Mouse (Mus musculus) forebrain, postnatal 0 days (tissue): ENCODE data around the gene Alpk1. TPM values are rescaled to one million over a fixed set of nuclear protein-coding genes. Genes with fewer than 3 reads are reported as not detected.
A peak's percentile ranks its signal among the peaks of the same experiment; 100 is the strongest.

Experiments used
- ATAC-seq: fragments of 200-750 bp; cut with Nextera tagmentation; 2 replicates; pipeline ENCODE4 v1.8.0; 2017; ENCODE audit warnings: mild to moderate bottlenecking, moderate library complexity
- DNase-seq: peaks from one replicate; pipeline ENCODE4 v3.0.0-alpha.2; 2015
- H3K27ac ChIP-seq: fragments of 300-500 bp; sonication (generic); 2 replicates; pipeline ENCODE4 v1.5.1; 2014; ENCODE audit warnings: low read depth, mild to moderate bottlenecking, antibody characterized with exemption, low read length, moderate library complexity, mixed read lengths
- H3K27me3 ChIP-seq: fragments of 300-500 bp; sonication (generic); 2 replicates; pipeline ENCODE4 v1.6.1; 2014; ENCODE audit warnings: mild to moderate bottlenecking, low read length, mixed read lengths; ENCODE audit not compliant: insufficient read depth
- H3K36me3 ChIP-seq: fragments of 300-500 bp; sonication (generic); 2 replicates; pipeline ENCODE4 v1.6.1; 2014; ENCODE audit warnings: mild to moderate bottlenecking, moderate library complexity; ENCODE audit not compliant: insufficient read depth
- H3K4me1 ChIP-seq: fragments of 300-500 bp; sonication (generic); 2 replicates; pipeline ENCODE4 v1.6.1; 2014; ENCODE audit warnings: antibody characterized with exemption; ENCODE audit not compliant: insufficient read depth
- H3K4me2 ChIP-seq: fragments of 300-500 bp; sonication (generic); 2 replicates; pipeline ENCODE4 v1.6.1; 2014; ENCODE audit warnings: low read depth, mild to moderate bottlenecking, moderate library complexity
- H3K4me3 ChIP-seq: fragments of 300-500 bp; sonication (generic); 2 replicates; pipeline ENCODE4 v1.5.1; 2014; ENCODE audit warnings: low read depth, low read length, mixed read lengths
- H3K9ac ChIP-seq: fragments of 300-500 bp; sonication (generic); 2 replicates; pipeline ENCODE4 v1.6.1; 2014; ENCODE audit warnings: mild to moderate bottlenecking
- H3K9me3 ChIP-seq: fragments of 300-500 bp; sonication (generic); 2 replicates; pipeline ENCODE4 v1.6.1; 2016; ENCODE audit warnings: low read length
- CTCF ChIP-seq: sonication (generic); IDR thresholded peaks from 2 replicates; pipeline ENCODE4 v1.5.1; 2016; ENCODE audit warnings: antibody characterized with exemption, control low read depth, low read depth
- WGBS: fragments of 180-500 bp; shearing (Covaris S2); extraction: QIAGEN DNeasy Blood & Tissue Kit; methylation state at CpG from one replicate; pipeline ENCODE4 v1.1.7; 2014; 5-methylcytosine and 5-hydroxymethylcytosine counted together
- polyA plus RNA-seq: library from polyadenylated mRNA; unstranded; fragments of >200 nt; fragmentation: Nextera tagmentation; extraction: Ambion mirVana; gene quantifications from 2 replicates; pipeline ENCODE4 v1.2.1, GENCODE M21; 2015
- total RNA-seq: library from RNA; depleted of rRNA; stranded (reverse); fragments of >200 nt; gene quantifications from 2 replicates; pipeline ENCODE4 v1.2.3, GENCODE M21; 2014

The Alpk1 gene
- total and polyA plus RNA-seq, 2 experiments from 2014 or later = 0.30 to 3.5 TPM

GRCm38 (mm10) chr3:127728046-127728445, 52.3 kb downstream of the Alpk1 start:
- 68% methylated on average over 9 of the region's 9 CpGs for whole genome bisulfite sequencing

GRCm38 (mm10) chr3:127720948-127721347, 59.4 kb downstream of the Alpk1 start:
- Histone ChIP-seq H3K27ac (no peak overlapping the region), H3K4me3 (no peak overlapping the region), H3K9ac (no peak overlapping the region), H3K36me3 (no peaks in the 10 kb centered on the region), H3K9me3 (no peaks in the 10 kb centered on the region), H3K4me2 (no peak overlapping the region), H3K4me1 (no peaks in the 10 kb centered on the region; the same call in 1 of the 2 replicates), H3K27me3 (0 out of 2 replicates have a peak, but pooled peaks cover 4% of the 10 kb centered on the region)
- no peak for TF ChIP-seq CTCF
- WGBS = 66% methylated on average over 4 of the region's 4 CpGs
- DNase-seq (no peak), ATAC-seq (no peak)

More at GRCm38 (mm10) chr3:127728046-127728445, 52.3 kb downstream of the Alpk1 start:
- Histone ChIP-seq H3K27ac (no peak overlapping the region), H3K4me3 (no peak overlapping the region), H3K36me3 (no peaks in the 10 kb centered on the region), H3K4me1 (no peaks in the 10 kb centered on the region), H3K27me3 (no peaks in the 10 kb centered on the region), H3K9ac (no peak overlapping the region), H3K4me2 (no peak overlapping the region), H3K9me3 (no peaks in the 10 kb centered on the region)
- DNase-seq = no peak
- TF ChIP-seq CTCF = no peak
- ATAC-seq = no peak

GRCm38 (mm10) chr3:127720050-127720449, 60.3 kb downstream of the Alpk1 start:
- WGBS = 26% methylated on average over 6 of the region's 6 CpGs
- H3K4me2 ChIP-seq = no peak overlapping the region
- no peak for ATAC-seq

GRCm38 (mm10) chr3:127719601-127720000, 60.7 kb downstream of the Alpk1 start:
- WGBS = 20% methylated on average over 5 of the region's 5 CpGs
- DNase-seq (no peak), ATAC-seq (no peak)
- Histone ChIP-seq H3K9ac (no peak overlapping the region), H3K27ac (no peak overlapping the region), H3K27me3 (0 out of 2 replicates have a peak, but pooled peaks cover 4% of the 10 kb centered on the region), H3K4me2 (no peak overlapping the region), H3K4me3 (no peak overlapping the region), H3K36me3 (no peaks in the 10 kb centered on the region), H3K4me1 (no peaks in the 10 kb centered on the region; the same call in 1 of the 2 replicates), H3K9me3 (no peaks in the 10 kb centered on the region)
- no peak for TF ChIP-seq CTCF

More at GRCm38 (mm10) chr3:127720050-127720449, 60.3 kb downstream of the Alpk1 start:
- Histone ChIP-seq H3K36me3 (no peaks in the 10 kb centered on the region), H3K9me3 (no peaks in the 10 kb centered on the region), H3K4me1 (no peaks in the 10 kb centered on the region; the same call in 1 of the 2 replicates), H3K27me3 (0 out of 2 replicates have a peak, but pooled peaks cover 4% of the 10 kb centered on the region), H3K4me3 (no peak overlapping the region), H3K9ac (no peak overlapping the region), H3K27ac (no peak overlapping the region)
- TF ChIP-seq CTCF = no peak
- DNase-seq = no peak

- TF ChIP-seq CTCF = no peak
- ATAC-seq = peak; percentile 60; the same call in 1 of the 2 replicates
- no peak overlapping the region for H3K9ac ChIP-seq
- H3K27ac ChIP-seq = no peak overlapping the region
- no peaks in the 10 kb centered on the region for H3K9me3 ChIP-seq
- 9% methylated on average over 2 of the region's 2 CpGs for WGBS
- H3K4me1 ChIP-seq = no peaks in the 10 kb centered on the region; the same call in none of the 2 replicates
- H3K27me3 ChIP-seq = 0 out of 2 replicates have a peak, but pooled peaks cover 4% of the 10 kb centered on the region
- H3K4me3 ChIP-seq = no peak overlapping the region
- DNase-seq = peak; percentile 31
- no peaks in the 10 kb centered on the region for H3K36me3 ChIP-seq
- H3K4me2 ChIP-seq = no peak overlapping the region
These were observed 63.6 kb downstream of the Alpk1 start for GRCm38 (mm10) chr3:127716759-127717158.

GRCm38 (mm10) chr3:127713112-127713511, 67.2 kb downstream of the Alpk1 start:
- H3K36me3 ChIP-seq = no peaks in the 10 kb centered on the region
- WGBS = 21% methylated on average over 9 of the region's 9 CpGs
- DNase-seq (no peak), ATAC-seq (peak; percentile 63)
- H3K4me3 ChIP-seq = no peak overlapping the region
- H3K4me2 ChIP-seq = no peak overlapping the region
- no peaks in the 10 kb centered on the region for H3K27me3 ChIP-seq
- no peaks in the 10 kb centered on the region for H3K9me3 ChIP-seq
- no peak overlapping the region for H3K9ac ChIP-seq
- TF ChIP-seq CTCF = no peak
- H3K27ac ChIP-seq = no peak overlapping the region
- H3K4me1 ChIP-seq = no peaks in the 10 kb centered on the region; the same call in none of the 2 replicates

GRCm38 (mm10) chr3:127711536-127711935, 68.8 kb downstream of the Alpk1 start:
- Histone ChIP-seq H3K4me2 (no peak overlapping the region), H3K9me3 (no peaks in the 10 kb centered on the region), H3K36me3 (no peaks in the 10 kb centered on the region), H3K27me3 (no peaks in the 10 kb centered on the region), H3K9ac (no peak overlapping the region), H3K4me1 (no peaks in the 10 kb centered on the region; the same call in none of the 2 replicates), H3K27ac (no peak overlapping the region), H3K4me3 (no peak overlapping the region)
- TF ChIP-seq CTCF = no peak
- WGBS = 81% methylated on average over 3 of the region's 3 CpGs
- no peak for DNase-seq
- ATAC-seq = no peak
